Mouse (Mus musculus) liver, embryonic 12.5 days (tissue): ENCODE results near the gene Gja3. TPM values are rescaled to one million over a fixed set of nuclear protein-coding genes. Genes with fewer than 3 reads are reported as not detected.

Source experiments
- ATAC-seq: fragments of 200-750 bp; cut with Nextera tagmentation; 2 replicates; pipeline ENCODE4 v1.8.0; 2017; ENCODE audit warnings: moderate number of reproducible peaks, mild to moderate bottlenecking, moderate library complexity
- H3K27ac ChIP-seq: fragments of 300-500 bp; sonication (generic); 2 replicates; pipeline ENCODE4 v1.5.1; 2016; ENCODE audit warnings: mild to moderate bottlenecking
- H3K27me3 ChIP-seq: fragments of 300-500 bp; sonication (generic); replicated peaks from 2 replicates; pipeline ENCODE4 v1.6.1; 2016; ENCODE audit warnings: mild to moderate bottlenecking, moderate library complexity
- H3K36me3 ChIP-seq: fragments of 300-500 bp; sonication (generic); 2 replicates; pipeline ENCODE4 v1.6.1; 2016; ENCODE audit warnings: mild to moderate bottlenecking, moderate library complexity
- H3K4me1 ChIP-seq: fragments of 300-500 bp; sonication (generic); 2 replicates; pipeline ENCODE4 v1.6.1; 2016
- H3K4me2 ChIP-seq: fragments of 300-500 bp; sonication (generic); 2 replicates; pipeline ENCODE4 v1.6.1; 2016; ENCODE audit warnings: mild to moderate bottlenecking, moderate library complexity
- H3K4me3 ChIP-seq: fragments of 300-500 bp; sonication (generic); 2 replicates; pipeline ENCODE4 v1.5.1; 2016; ENCODE audit warnings: mild to moderate bottlenecking, moderate library complexity
- H3K9ac ChIP-seq: fragments of 300-500 bp; sonication (generic); 2 replicates; pipeline ENCODE4 v1.6.1; 2016; ENCODE audit warnings: mild to moderate bottlenecking, moderate library complexity
- H3K9me3 ChIP-seq: fragments of 300-500 bp; sonication (generic); replicated peaks from 2 replicates; pipeline ENCODE4 v1.6.1; 2016; ENCODE audit warnings: mild to moderate bottlenecking, moderate library complexity
- WGBS: fragments of 180-500 bp; shearing (Covaris S2); methylation state at CpG from one replicate; pipeline ENCODE4 v1.1.7; 2016; ENCODE audit not compliant: insufficient replicate concordance; 5-methylcytosine and 5-hydroxymethylcytosine counted together
- polyA plus RNA-seq: library from polyadenylated mRNA; unstranded; fragments of >200 nt; fragmentation: Nextera tagmentation; extraction: Ambion mirVana; gene quantifications from 2 replicates; pipeline ENCODE4 v1.2.1, GENCODE M21; 2016

The Gja3 gene
- not detected in 2 replicates for polyA plus RNA-seq

GRCm38 (mm10) chr14:57057563-57058321 lies at the start of gene Gja3:
Gene Gja3, minus strand, starts transcription at chr14:57058100.
- no peak for ATAC-seq
- peaks cover 59% of the 10 kb centered on the region for H3K27me3 ChIP-seq
- no peaks in the 10 kb centered on the region for H3K36me3 ChIP-seq
- 2% methylated on average over 79 of the region's 79 CpGs for WGBS
- H3K27ac ChIP-seq, result no peak within 1 kb of the TSS
- H3K4me1 ChIP-seq, result peaks cover 11% of the 10 kb centered on the region
- H3K9me3 ChIP-seq, result no peaks in the 10 kb centered on the region
- H3K4me3 ChIP-seq, result peak within 1 kb of the TSS; percentile 54
- H3K9ac ChIP-seq, result no peak within 1 kb of the TSS
- peak within 1 kb of the TSS; percentile 77 for H3K4me2 ChIP-seq

GRCm38 (mm10) chr14:57107091-57107490 lies 49.2 kb upstream of the Gja3 start:
- H3K4me2 ChIP-seq, result no peak overlapping the region
- no peak for ATAC-seq
- no peak overlapping the region for H3K9ac ChIP-seq
- no peaks in the 10 kb centered on the region for H3K9me3 ChIP-seq
- H3K4me3 ChIP-seq, result no peak overlapping the region
- H3K4me1 ChIP-seq, result peaks cover 12% of the 10 kb centered on the region; the same call in 1 of the 2 replicates
- H3K36me3 ChIP-seq, result no peaks in the 10 kb centered on the region
- 56% methylated on average over 8 of the region's 8 CpGs for WGBS
- peaks cover 88% of the 10 kb centered on the region for H3K27me3 ChIP-seq
- H3K27ac ChIP-seq, result no peak overlapping the region

GRCm38 (mm10) chr14:57105721-57106120 lies 47.8 kb upstream of the Gja3 start:
- H3K27ac ChIP-seq, result no peak overlapping the region
- H3K9ac ChIP-seq, result no peak overlapping the region
- peaks cover 86% of the 10 kb centered on the region for H3K27me3 ChIP-seq
- H3K36me3 ChIP-seq, result no peaks in the 10 kb centered on the region
- ATAC-seq, result no peak
- no peak overlapping the region for H3K4me2 ChIP-seq
- no peak overlapping the region for H3K4me3 ChIP-seq
- WGBS, result 46% methylated on average over 11 of the region's 11 CpGs
- H3K9me3 ChIP-seq, result no peaks in the 10 kb centered on the region
- H3K4me1 ChIP-seq, result peaks cover 12% of the 10 kb centered on the region; the same call in 1 of the 2 replicates

GRCm38 (mm10) chr14:57105111-57105510 lies 47.2 kb upstream of the Gja3 start:
- H3K9me3 ChIP-seq, result no peaks in the 10 kb centered on the region
- H3K27ac ChIP-seq, result no peak overlapping the region
- H3K9ac ChIP-seq, result no peak overlapping the region
- peaks cover 12% of the 10 kb centered on the region; the same call in 1 of the 2 replicates for H3K4me1 ChIP-seq
- WGBS, result 15% methylated on average over 14 of the region's 14 CpGs
- H3K4me3 ChIP-seq, result peak overlapping the region; percentile 58; the same call in 1 of the 2 replicates
- peak overlapping the region; percentile 75 for H3K4me2 ChIP-seq
- H3K27me3 ChIP-seq, result peaks cover 83% of the 10 kb centered on the region
- no peak for ATAC-seq
- H3K36me3 ChIP-seq, result no peaks in the 10 kb centered on the region

- peak within 1 kb of the TSS; percentile 75 for H3K4me2 ChIP-seq
- peak within 1 kb of the TSS; percentile 58 for H3K4me3 ChIP-seq
- WGBS, result under 1% methylated on average over 96 of the region's 101 CpGs
- peak; percentile 70 for ATAC-seq
- H3K36me3 ChIP-seq, result no peaks in the 10 kb centered on the region
- peaks cover 76% of the 10 kb centered on the region for H3K27me3 ChIP-seq
- peaks cover 19% of the 10 kb centered on the region; the same call in 1 of the 2 replicates for H3K4me1 ChIP-seq
- H3K27ac ChIP-seq, result no peak within 1 kb of the TSS
- H3K9me3 ChIP-seq, result no peaks in the 10 kb centered on the region
- H3K9ac ChIP-seq, result peak within 1 kb of the TSS; percentile 15; the same call in 1 of the 2 replicates
These were observed 46.5 kb upstream of the Gja3 start, which contains the start of gene Gjb2 for GRCm38 (mm10) chr14:57104106-57105023. Gene Gjb2, minus strand, starts transcription at chr14:57104702.

GRCm38 (mm10) chr14:57103711-57104105 lies 45.8 kb upstream of the Gja3 start:
- Histone ChIP-seq H3K4me2 (peak overlapping the region; percentile 75), H3K9me3 (no peaks in the 10 kb centered on the region), H3K9ac (peak overlapping the region; percentile 15; the same call in 1 of the 2 replicates), H3K27ac (no peak overlapping the region), H3K4me3 (peak overlapping the region; percentile 58), H3K4me1 (peaks cover 19% of the 10 kb centered on the region; the same call in 1 of the 2 replicates), H3K27me3 (peaks cover 76% of the 10 kb centered on the region), H3K36me3 (no peaks in the 10 kb centered on the region)
- ATAC-seq, result no peak
- 3% methylated on average over 22 of the region's 22 CpGs for WGBS

- peak overlapping the region; percentile 75 for H3K4me2 ChIP-seq
- no peak overlapping the region for H3K9ac ChIP-seq
- no peaks in the 10 kb centered on the region for H3K9me3 ChIP-seq
- H3K27me3 ChIP-seq, result peaks cover 72% of the 10 kb centered on the region
- no peak for ATAC-seq
- WGBS, result 44% methylated on average over 6 of the region's 6 CpGs
- H3K4me1 ChIP-seq, result peaks cover 19% of the 10 kb centered on the region; the same call in 1 of the 2 replicates
- no peak overlapping the region for H3K27ac ChIP-seq
- peak overlapping the region; percentile 58; the same call in 1 of the 2 replicates for H3K4me3 ChIP-seq
- no peaks in the 10 kb centered on the region for H3K36me3 ChIP-seq
These were observed 45.2 kb upstream of the Gja3 start for GRCm38 (mm10) chr14:57103121-57103520.

- no peak overlapping the region for H3K27ac ChIP-seq
- no peaks in the 10 kb centered on the region for H3K9me3 ChIP-seq
- no peak overlapping the region for H3K9ac ChIP-seq
- ATAC-seq, result no peak
- H3K4me2 ChIP-seq, result no peak overlapping the region
- no peak overlapping the region for H3K4me3 ChIP-seq
- WGBS, result 70% methylated on average over 7 of the region's 7 CpGs
- peaks cover 57% of the 10 kb centered on the region for H3K27me3 ChIP-seq
- peaks cover 19% of the 10 kb centered on the region; the same call in 1 of the 2 replicates for H3K4me1 ChIP-seq
- H3K36me3 ChIP-seq, result no peaks in the 10 kb centered on the region
These were observed 43.7 kb upstream of the Gja3 start for GRCm38 (mm10) chr14:57101623-57102022.

- Histone ChIP-seq H3K27me3 (peaks cover 2% of the 10 kb centered on the region; the same call in 1 of the 2 replicates), H3K27ac (no peak overlapping the region), H3K4me2 (no peak overlapping the region), H3K36me3 (no peaks in the 10 kb centered on the region), H3K4me3 (no peak overlapping the region), H3K9me3 (no peaks in the 10 kb centered on the region), H3K9ac (no peak overlapping the region), H3K4me1 (0 out of 2 replicates have a peak, but pooled peaks cover 12% of the 10 kb centered on the region)
- ATAC-seq, result peak; percentile 61
- 19% methylated on average over 4 of the region's 4 CpGs for WGBS
These were observed 38.0 kb upstream of the Gja3 start for GRCm38 (mm10) chr14:57095855-57096254.

GRCm38 (mm10) chr14:57093029-57093428 lies 35.1 kb upstream of the Gja3 start:
- H3K36me3 ChIP-seq, result no peaks in the 10 kb centered on the region
- H3K27ac ChIP-seq, result no peak overlapping the region
- no peak overlapping the region for H3K9ac ChIP-seq
- ATAC-seq, result no peak
- no peak overlapping the region for H3K4me2 ChIP-seq
- 0 out of 2 replicates have a peak, but pooled peaks cover 6% of the 10 kb centered on the region for H3K4me1 ChIP-seq
- WGBS, result 5% methylated on average over 8 of the region's 8 CpGs
- no peaks in the 10 kb centered on the region for H3K9me3 ChIP-seq
- H3K27me3 ChIP-seq, result no peaks in the 10 kb centered on the region; the same call in 1 of the 2 replicates
- no peak overlapping the region for H3K4me3 ChIP-seq

- 43% methylated on average over 2 of the region's 2 CpGs for WGBS
These were observed 32.1 kb upstream of the Gja3 start for GRCm38 (mm10) chr14:57090001-57090400.

More at GRCm38 (mm10) chr14:57090001-57090400, 32.1 kb upstream of the Gja3 start:
- Histone ChIP-seq H3K9me3 (no peaks in the 10 kb centered on the region), H3K4me3 (no peak overlapping the region), H3K4me1 (no peaks in the 10 kb centered on the region), H3K36me3 (no peaks in the 10 kb centered on the region), H3K4me2 (no peak overlapping the region), H3K9ac (no peak overlapping the region), H3K27ac (peak overlapping the region; percentile 72), H3K27me3 (0 out of 2 replicates have a peak, but pooled peaks cover 3% of the 10 kb centered on the region)
- ATAC-seq, result peak; percentile 53
